Mouse (Mus musculus) megakaryocyte, embryonic 14.5 days (primary cell): ENCODE data around the gene Cisd2. TPM values are rescaled to one million over a fixed set of nuclear protein-coding genes. Genes with fewer than 3 reads are reported as not detected.
A peak's percentile ranks its signal among the peaks of the same experiment; 100 is the strongest.

Source experiments
- H3K27me3 ChIP-seq: replicated peaks from 2 replicates; pipeline ENCODE3; 2012; ENCODE audit warnings: inconsistent platforms
- H3K36me3 ChIP-seq: replicated peaks from 2 replicates; pipeline ENCODE3; 2012; ENCODE audit warnings: low read length, inconsistent platforms, mixed read lengths
- H3K4me1 ChIP-seq: 2 replicates; pipeline ENCODE4 v1.6.1; 2012; ENCODE audit warnings: inconsistent platforms
- H3K4me3 ChIP-seq: replicated peaks from 2 replicates; pipeline ENCODE3; 2012; ENCODE audit warnings: moderate library complexity, mild to moderate bottlenecking, inconsistent platforms
- H3K9me3 ChIP-seq: 2 replicates; pipeline ENCODE4 v1.6.1; 2012; ENCODE audit warnings: inconsistent platforms
- FLI1 ChIP-seq: IDR thresholded peaks from 2 replicates; pipeline ENCODE4 v1.6.1; 2012; ENCODE audit warnings: low read length, inconsistent platforms, mixed read lengths
- GATA1 ChIP-seq: IDR thresholded peaks from 3 replicates; pipeline ENCODE4 v1.6.1; 2012; ENCODE audit warnings: mixed read lengths, low read length, inconsistent platforms, borderline replicate concordance
- polyA plus RNA-seq: library from polyadenylated mRNA; stranded (reverse); fragments of >175 nt; gene quantifications from 2 replicates; pipeline ENCODE4 v1.2.3, GENCODE M21; 2012; ENCODE audit warnings: low replicate concordance; ENCODE audit not compliant: insufficient read depth

Gene Cisd2
- polyA plus RNA-seq, 1 experiment: 20.5 TPM

DNA sequence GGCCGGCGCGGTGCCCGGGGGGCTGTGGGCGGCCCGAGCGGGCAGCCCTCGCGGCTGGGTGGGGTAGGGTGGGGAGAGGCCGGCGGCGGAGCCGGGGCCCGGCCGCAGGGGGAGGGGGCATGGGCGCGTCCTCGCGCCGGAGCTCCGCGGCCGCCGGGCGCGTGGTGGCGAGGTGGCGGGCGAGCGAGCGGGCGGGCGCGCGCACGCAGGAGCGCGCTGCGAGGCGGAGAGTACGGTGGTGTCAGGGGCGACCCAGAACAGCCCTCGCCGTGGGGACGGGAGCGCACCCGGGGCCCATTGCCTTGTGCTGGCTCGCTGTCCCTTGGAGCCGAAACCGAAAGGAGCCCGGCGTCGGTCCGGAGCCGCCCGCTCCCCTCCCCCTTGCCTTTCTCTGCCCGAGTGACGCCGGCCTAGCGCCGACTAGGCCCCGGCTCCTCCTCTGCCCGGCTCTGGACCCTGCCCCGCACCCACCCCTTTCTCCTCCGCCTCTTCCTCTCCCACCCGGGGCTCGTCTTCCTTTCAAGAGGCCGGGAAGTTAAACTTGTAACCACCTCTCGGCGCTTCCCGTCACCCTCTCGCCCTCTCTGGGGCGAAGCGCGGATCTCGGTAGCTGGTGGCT lies 15.3 kb upstream of the Cisd2 start:
- Histone ChIP-seq H3K4me3 (peak overlapping the region; percentile 98), H3K36me3 (peaks cover 44% of the 10 kb centered on the region), H3K27me3 (no peaks in the 10 kb centered on the region), H3K9me3 (no peaks in the 10 kb centered on the region), H3K4me1 (peaks cover 27% of the 10 kb centered on the region)
- TF ChIP-seq GATA1: no peak
- no peak for TF ChIP-seq FLI1

DNA sequence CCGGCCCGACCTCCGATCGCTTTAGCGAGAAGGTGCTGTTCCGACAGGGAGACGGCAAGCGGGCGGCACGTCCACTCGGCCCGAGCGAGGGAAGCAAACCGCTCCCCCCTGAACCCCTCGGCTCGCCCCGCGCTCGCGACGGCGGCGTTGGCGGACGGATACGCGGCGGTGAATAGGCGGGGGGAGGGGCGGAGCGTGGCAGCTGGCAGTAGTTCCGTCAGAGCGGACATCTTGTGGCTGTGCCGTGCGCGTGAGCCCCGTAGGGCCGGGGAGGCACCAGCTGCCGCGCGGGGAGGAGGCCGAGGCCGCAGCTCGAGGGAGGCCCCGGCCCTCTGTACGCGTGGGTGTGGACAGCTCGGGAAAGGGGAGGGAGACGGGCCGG lies 14.8 kb upstream of the Cisd2 start:
- Histone ChIP-seq H3K36me3 (peaks cover 39% of the 10 kb centered on the region), H3K9me3 (no peaks in the 10 kb centered on the region), H3K27me3 (no peaks in the 10 kb centered on the region), H3K4me3 (peak overlapping the region; percentile 98), H3K4me1 (peaks cover 22% of the 10 kb centered on the region)
- TF ChIP-seq FLI1: no peak
- TF ChIP-seq GATA1: no peak

- peaks cover 21% of the 10 kb centered on the region for H3K4me1 ChIP-seq
- H3K27me3 ChIP-seq: no peaks in the 10 kb centered on the region
- peak within 1 kb of the TSS; percentile 98 for H3K4me3 ChIP-seq
- TF ChIP-seq FLI1 (0 out of 2 replicates have a peak, but pooled peaks have one; percentile 20), GATA1 (no peak)
- H3K36me3 ChIP-seq: peaks cover 37% of the 10 kb centered on the region
- H3K9me3 ChIP-seq: no peaks in the 10 kb centered on the region
These were observed 14.2 kb upstream of the Cisd2 start, which contains the start of gene Ube2d3 for GRCm38 (mm10) chr3:135437758-135438495. TSS of gene Ube2d3 (plus strand) at chr3:135438149.

- no peak for TF ChIP-seq FLI1
- TF ChIP-seq GATA1: no peak
- no peaks in the 10 kb centered on the region for H3K27me3 ChIP-seq
- peaks cover 23% of the 10 kb centered on the region for H3K4me1 ChIP-seq
- peaks cover 31% of the 10 kb centered on the region for H3K36me3 ChIP-seq
- H3K9me3 ChIP-seq: no peaks in the 10 kb centered on the region
- peak overlapping the region; percentile 98 for H3K4me3 ChIP-seq
These were observed 13.3 kb upstream of the Cisd2 start for GRCm38 (mm10) chr3:135436901-135437616.

- peak overlapping the region; percentile 97 for H3K4me3 ChIP-seq
- TF ChIP-seq GATA1 (no peak), FLI1 (no peak)
- peaks cover 7% of the 10 kb centered on the region for H3K36me3 ChIP-seq
- H3K9me3 ChIP-seq: no peaks in the 10 kb centered on the region
- H3K27me3 ChIP-seq: no peaks in the 10 kb centered on the region
- H3K4me1 ChIP-seq: peaks cover 48% of the 10 kb centered on the region
These were observed 693 bp downstream of the Cisd2 start for GRCm38 (mm10) chr3:135422856-135423607.

GRCm38 (mm10) chr3:135422232-135422855 lies 1.4 kb downstream of the Cisd2 start:
- H3K36me3 ChIP-seq: peaks cover 6% of the 10 kb centered on the region
- TF ChIP-seq GATA1 (no peak), FLI1 (no peak)
- H3K9me3 ChIP-seq: no peaks in the 10 kb centered on the region
- H3K27me3 ChIP-seq: no peaks in the 10 kb centered on the region
- H3K4me3 ChIP-seq: peak overlapping the region; percentile 97
- peaks cover 52% of the 10 kb centered on the region for H3K4me1 ChIP-seq

GRCm38 (mm10) chr3:135421310-135421594 lies 2.5 kb downstream of the Cisd2 start:
- Histone ChIP-seq H3K36me3 (peaks cover 13% of the 10 kb centered on the region), H3K4me1 (peaks cover 60% of the 10 kb centered on the region), H3K9me3 (no peaks in the 10 kb centered on the region), H3K27me3 (no peaks in the 10 kb centered on the region), H3K4me3 (peak overlapping the region; percentile 97)
- TF ChIP-seq FLI1 (no peak), GATA1 (no peak)

- Histone ChIP-seq H3K4me1 (peaks cover 63% of the 10 kb centered on the region), H3K4me3 (peak overlapping the region; percentile 97), H3K9me3 (no peaks in the 10 kb centered on the region), H3K27me3 (no peaks in the 10 kb centered on the region), H3K36me3 (peaks cover 16% of the 10 kb centered on the region)
- TF ChIP-seq GATA1 (no peak), FLI1 (no peak)
These were observed 3.0 kb downstream of the Cisd2 start for GRCm38 (mm10) chr3:135420542-135421309.

DNA sequence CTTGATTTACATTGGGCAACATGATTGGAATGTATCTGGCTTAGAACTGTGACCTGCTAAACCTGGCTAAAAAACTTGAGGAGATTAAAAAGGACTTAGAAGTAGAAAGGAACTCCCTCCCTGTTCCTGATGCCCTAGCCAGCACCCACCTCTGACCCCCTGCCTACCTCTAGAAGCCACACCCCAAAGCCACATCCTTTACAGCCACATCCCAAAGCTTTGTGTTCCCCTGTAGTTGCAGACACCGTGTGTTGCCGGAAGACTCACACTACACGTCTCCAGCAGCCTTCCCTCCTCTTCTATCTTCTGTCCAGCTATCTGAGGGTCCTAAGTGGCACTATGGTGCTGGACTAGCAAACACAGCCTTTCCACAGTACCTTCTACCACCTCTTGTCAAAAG lies 5.9 kb downstream of the Cisd2 start:
- TF ChIP-seq GATA1 (no peak), FLI1 (no peak)
- Histone ChIP-seq H3K9me3 (no peaks in the 10 kb centered on the region), H3K4me1 (peaks cover 70% of the 10 kb centered on the region)

More for the DNA sequence above, 5.9 kb downstream of the Cisd2 start:
- H3K36me3 ChIP-seq: peaks cover 32% of the 10 kb centered on the region
- H3K27me3 ChIP-seq: no peaks in the 10 kb centered on the region
- peak overlapping the region; percentile 82 for H3K4me3 ChIP-seq
